Mouse (Mus musculus): ENCODE measurements around the gene Foxo1.

DNA sequence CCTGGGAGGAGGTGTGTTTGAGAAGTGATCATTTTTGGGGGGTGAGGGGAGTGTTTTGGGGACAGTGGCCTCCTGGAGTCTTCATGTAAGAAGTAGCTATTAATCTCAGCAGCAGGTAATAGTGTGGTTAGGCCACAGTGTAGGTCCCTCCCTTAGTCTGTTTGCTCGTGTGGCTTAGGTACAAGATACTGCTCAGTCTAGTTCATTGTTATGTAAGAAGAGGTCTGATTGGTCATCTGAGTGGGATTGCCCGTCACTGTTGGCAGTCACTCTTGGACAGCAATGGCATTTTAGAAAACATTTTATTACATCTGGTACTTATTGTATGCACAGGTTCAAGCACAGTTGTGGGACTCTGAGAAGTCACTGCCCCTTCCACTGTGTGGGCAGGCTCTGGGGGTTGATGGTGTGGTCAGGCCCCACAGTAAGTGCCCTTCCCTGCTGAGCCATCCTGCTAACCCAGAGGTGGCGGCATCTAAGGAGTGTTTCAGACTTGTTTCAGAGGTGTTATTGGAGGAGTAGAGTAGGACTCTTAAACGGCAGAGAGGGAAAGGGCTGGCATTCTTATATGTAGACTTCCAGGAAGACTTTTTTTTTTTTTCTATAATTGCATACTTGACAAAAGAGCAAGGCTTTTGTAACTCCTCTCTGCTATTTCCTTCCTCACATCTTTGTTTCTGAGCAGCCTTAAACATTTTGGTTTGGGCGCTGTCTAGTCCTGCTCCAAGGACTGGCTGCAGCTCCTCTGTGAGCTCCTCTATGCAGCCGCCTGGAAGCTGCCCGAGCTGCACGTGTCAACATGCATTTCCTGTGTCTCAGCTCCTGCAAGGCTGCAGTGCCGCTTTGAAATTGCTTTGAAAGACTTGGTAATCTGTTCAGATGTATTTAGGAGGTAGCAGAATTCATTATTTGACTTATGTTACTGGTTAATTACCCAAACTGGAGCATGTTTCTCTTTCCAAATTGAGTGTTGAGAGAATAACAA, 54.6 kb downstream of the Foxo1 start:
- TF ChIP-seq CTCF (IDR thresholded peaks at IDR 0.05; ENCODE audit: borderline replicate concordance, insufficient read depth, low read length) (no peak), POLR2A (IDR thresholded peaks at IDR 0.05; ENCODE audit: low read depth, low read length) (no peak)

Data from embryonic fibroblast, embryonic 13.5 days (primary cell).